Comparison of ENCODE assay signal across 8 mouse cellular contexts in genomic region chr11:115162205-115162601, GRCm38 (mm10). TPM values are rescaled to one million over a fixed set of nuclear protein-coding genes. Genes with fewer than 3 reads are reported as not detected.
DNase-seq lines count a peak whose midpoint lies in the region; ATAC-seq and TF ChIP-seq lines count a peak whose summit lies in the region.

No protein-coding gene starts in this region.

- no peak overlapping the region for H3K4me3 ChIP-seq in left cerebral cortex, adult 2 months
- peak overlapping the region; percentile 59 for H3K4me3 ChIP-seq in embryonic facial prominence, embryonic 13.5 days
- H3K4me3 ChIP-seq in intestine, embryonic 15.5 days (replicated peaks), result peak overlapping the region; percentile 70; the same call in 1 of the 2 replicates
- 0 out of 2 replicates have a peak overlapping the region, but pooled peaks have one; percentile 63 for H3K4me3 ChIP-seq in neural tube, embryonic 13.5 days

- WGBS in embryonic facial prominence, embryonic 13.5 days, result 16% methylated on average over 9 of the region's 9 CpGs
- WGBS in intestine, embryonic 15.5 days, result 28% methylated on average over 9 of the region's 9 CpGs
- WGBS in neural tube, embryonic 13.5 days, result 35% methylated on average over 9 of the region's 9 CpGs

- H3K4me2 ChIP-seq in embryonic facial prominence, embryonic 13.5 days, result peak overlapping the region; percentile 90
- H3K4me2 ChIP-seq in intestine, embryonic 15.5 days (replicated peaks), result peak overlapping the region; percentile 84
- H3K4me2 ChIP-seq in neural tube, embryonic 13.5 days, result peak overlapping the region; percentile 77

- TF ChIP-seq CTCF in left cerebral cortex, adult 2 months (IDR thresholded peaks at IDR 0.05), result no peak

- no peaks in the 10 kb centered on the region for H3K9me3 ChIP-seq in embryonic facial prominence, embryonic 13.5 days
- no peaks in the 10 kb centered on the region for H3K9me3 ChIP-seq in intestine, embryonic 15.5 days
- no peaks in the 10 kb centered on the region for H3K9me3 ChIP-seq in neural tube, embryonic 13.5 days

- peaks cover 43% of the 10 kb centered on the region for H3K4me1 ChIP-seq in embryonic facial prominence, embryonic 13.5 days
- peaks cover 39% of the 10 kb centered on the region for H3K4me1 ChIP-seq in intestine, embryonic 15.5 days (replicated peaks)
- peaks cover 43% of the 10 kb centered on the region for H3K4me1 ChIP-seq in neural tube, embryonic 13.5 days (replicated peaks)

- ATAC-seq in embryonic facial prominence, embryonic 13.5 days (ENCODE audit: insufficient number of reproducible peaks, insufficient read depth, low FRiP score, low TSS enrichment, low read depth), result no peak
- no peak for ATAC-seq in intestine, embryonic 15.5 days
- ATAC-seq in neural tube, embryonic 13.5 days (ENCODE audit: low read depth), result no peak

- H3K27me3 ChIP-seq in embryonic facial prominence, embryonic 13.5 days, result peaks cover 69% of the 10 kb centered on the region
- no peaks in the 10 kb centered on the region for H3K27me3 ChIP-seq in intestine, embryonic 15.5 days (replicated peaks)
- H3K27me3 ChIP-seq in neural tube, embryonic 13.5 days, result peaks cover 56% of the 10 kb centered on the region

- no peak for DNase-seq in left cerebral cortex, adult 2 months (ENCODE audit: extremely low spot score in 1 of 2, low spot score in 2 of 2)
- no peak for DNase-seq in left cerebral cortex, postnatal 25 days (ENCODE audit: low spot score in 2 of 2)
- DNase-seq in adrenal gland, adult 2 months, result no peak
- DNase-seq in ovary, adult 18-20 months (ENCODE audit: low spot score), result no peak
- DNase-seq in lung, adult 18-20 months, result no peak

- no peaks in the 10 kb centered on the region for H3K36me3 ChIP-seq in embryonic facial prominence, embryonic 13.5 days
- no peaks in the 10 kb centered on the region for H3K36me3 ChIP-seq in intestine, embryonic 15.5 days
- H3K36me3 ChIP-seq in neural tube, embryonic 13.5 days, result no peaks in the 10 kb centered on the region

- no peak overlapping the region; the same call in 1 of the 2 replicates for H3K9ac ChIP-seq in embryonic facial prominence, embryonic 13.5 days
- no peak overlapping the region for H3K9ac ChIP-seq in intestine, embryonic 15.5 days
- no peak overlapping the region for H3K9ac ChIP-seq in neural tube, embryonic 13.5 days

- peak overlapping the region; percentile 65; the same call in 1 of the 2 replicates for H3K27ac ChIP-seq in left cerebral cortex, adult 2 months
- H3K27ac ChIP-seq in embryonic facial prominence, embryonic 13.5 days, result peak overlapping the region; percentile 51; the same call in 1 of the 2 replicates
- peak overlapping the region; percentile 77 for H3K27ac ChIP-seq in intestine, embryonic 15.5 days
- H3K27ac ChIP-seq in neural tube, embryonic 13.5 days (replicated peaks), result no peak overlapping the region

- intact Hi-C loops in left cerebral cortex, adult 2 months (cut with DNase I), result no loop called here
- intact Hi-C loops in left cerebral cortex, postnatal 25 days (cut with DNase I), result loop anchor here (2.0 kb wide), 1 partner anchor 15 kb away; no protein-coding TSS in a partner anchor

RNA-seq across cellular contexts. Expression of gene Slc9a3r1, which starts 0.9 kb away (rescaled TPM):
- 10 to 100 TPM; 68.8 to 75.2 TPM for total RNA-seq in left cerebral cortex, adult 2 months (2021)
- total RNA-seq in left cerebral cortex, postnatal 25 days (2021), result 10 to 100 TPM; 79.2 to 86.5 TPM
- polyA plus RNA-seq in embryonic facial prominence, embryonic 13.5 days (2015; fragmentation: Nextera tagmentation; extraction: Ambion mirVana), result 28.3 and 36.0 TPM in 2 replicates
- 252 and 270 TPM in 2 replicates for polyA plus RNA-seq in intestine, embryonic 15.5 days (2015; fragmentation: Nextera tagmentation; extraction: Ambion mirVana)
- 50.6 and 58.1 TPM in 2 replicates for polyA plus RNA-seq in neural tube, embryonic 13.5 days (2015; fragmentation: Nextera tagmentation; extraction: Ambion mirVana)
- total RNA-seq in adrenal gland, adult 2 months (2021), result 10 to 100 TPM; 15.6 to 26.2 TPM
- 14.8 and 15.0 TPM in 2 replicates for polyA plus RNA-seq in adrenal gland, adult 2 months (2012; rRNA removed)

RNA-seq across cellular contexts. Expression of gene Tmem104, which starts 25.1 kb away (rescaled TPM):
- 10 to 100 TPM; 16.2 to 16.8 TPM for total RNA-seq in left cerebral cortex, adult 2 months (2021)
- total RNA-seq in left cerebral cortex, postnatal 25 days (2021), result 10 to 100 TPM; 15.8 to 18.2 TPM
- 11.9 and 13.9 TPM in 2 replicates for polyA plus RNA-seq in embryonic facial prominence, embryonic 13.5 days (2015; fragmentation: Nextera tagmentation; extraction: Ambion mirVana)
- polyA plus RNA-seq in intestine, embryonic 15.5 days (2015; fragmentation: Nextera tagmentation; extraction: Ambion mirVana), result 9.3 and 12.2 TPM in 2 replicates
- 11.6 and 11.8 TPM in 2 replicates for polyA plus RNA-seq in neural tube, embryonic 13.5 days (2015; fragmentation: Nextera tagmentation; extraction: Ambion mirVana)
- 10 to 100 TPM; 23.7 to 27.9 TPM for total RNA-seq in adrenal gland, adult 2 months (2021)
- polyA plus RNA-seq in adrenal gland, adult 2 months (2012; rRNA removed), result 26.5 and 34.7 TPM in 2 replicates

RNA-seq across cellular contexts. Expression of gene Nat9, which starts 25.5 kb away (rescaled TPM):
- total RNA-seq in left cerebral cortex, adult 2 months (2021), result 10 to 100 TPM; 23.1 to 25.6 TPM
- total RNA-seq in left cerebral cortex, postnatal 25 days (2021), result 10 to 100 TPM; 20.1 to 22.3 TPM
- polyA plus RNA-seq in embryonic facial prominence, embryonic 13.5 days (2015; fragmentation: Nextera tagmentation; extraction: Ambion mirVana), result 21.2 and 23.9 TPM in 2 replicates
- polyA plus RNA-seq in intestine, embryonic 15.5 days (2015; fragmentation: Nextera tagmentation; extraction: Ambion mirVana), result 20.5 and 20.6 TPM in 2 replicates
- polyA plus RNA-seq in neural tube, embryonic 13.5 days (2015; fragmentation: Nextera tagmentation; extraction: Ambion mirVana), result 16.3 and 24.1 TPM in 2 replicates
- 10 to 100 TPM; 20.0 to 29.2 TPM for total RNA-seq in adrenal gland, adult 2 months (2021)
- 12.0 and 16.2 TPM in 2 replicates for polyA plus RNA-seq in adrenal gland, adult 2 months (2012; rRNA removed)

RNA-seq across cellular contexts. Expression of gene Cd300lf, which starts 28.4 kb away (rescaled TPM):
- total RNA-seq in left cerebral cortex, adult 2 months (2021), result under 1 TPM in 1 of 2 experiments, not detected in 1; 0.58 TPM
- under 1 TPM; 0.16 to 0.41 TPM for total RNA-seq in left cerebral cortex, postnatal 25 days (2021)
- polyA plus RNA-seq in embryonic facial prominence, embryonic 13.5 days (2015; fragmentation: Nextera tagmentation; extraction: Ambion mirVana), result 0.38 and 0.56 TPM in 2 replicates
- polyA plus RNA-seq in intestine, embryonic 15.5 days (2015; fragmentation: Nextera tagmentation; extraction: Ambion mirVana), result 0.85 and 1.2 TPM in 2 replicates
- polyA plus RNA-seq in neural tube, embryonic 13.5 days (2015; fragmentation: Nextera tagmentation; extraction: Ambion mirVana), result 0.14 TPM in 1 of 2 replicates, not detected in the other
- total RNA-seq in adrenal gland, adult 2 months (2021), result under 1 TPM; 0.55 to 0.90 TPM
- polyA plus RNA-seq in adrenal gland, adult 2 months (2012; rRNA removed), result 1.00 and 1.3 TPM in 2 replicates
